Mouse (Mus musculus) hindbrain, embryonic 10.5 days (tissue): ENCODE data around the gene Uspl1. TPM values are rescaled to one million over a fixed set of nuclear protein-coding genes. Genes with fewer than 3 reads are reported as not detected.

Experiments
- DNase-seq: peaks from one replicate; pipeline ENCODE4 v3.0.0-alpha.2; 2017; ENCODE audit warnings: low spot score
- H3K27ac ChIP-seq: fragments of 300-500 bp; sonication (generic); 2 replicates; pipeline ENCODE4 v1.5.1; 2016; ENCODE audit warnings: mild to moderate bottlenecking, moderate library complexity
- H3K27me3 ChIP-seq: fragments of 300-500 bp; sonication (generic); 2 replicates; pipeline ENCODE4 v1.6.1; 2016; ENCODE audit warnings: mild to moderate bottlenecking; ENCODE audit not compliant: poor library complexity, insufficient read depth, severe bottlenecking
- H3K36me3 ChIP-seq: fragments of 300-500 bp; sonication (generic); 2 replicates; pipeline ENCODE4 v1.6.1; 2016; ENCODE audit warnings: mild to moderate bottlenecking, moderate library complexity
- H3K4me1 ChIP-seq: fragments of 300-500 bp; sonication (generic); replicated peaks from 2 replicates; pipeline ENCODE4 v1.6.1; 2016; ENCODE audit warnings: mild to moderate bottlenecking
- H3K4me3 ChIP-seq: fragments of 300-500 bp; sonication (generic); 2 replicates; pipeline ENCODE4 v1.5.1; 2016; ENCODE audit warnings: mild to moderate bottlenecking, moderate library complexity
- H3K9me3 ChIP-seq: fragments of 300-500 bp; sonication (generic); 2 replicates; pipeline ENCODE4 v1.6.1; 2016; ENCODE audit warnings: mild to moderate bottlenecking, moderate library complexity
- WGBS: fragments of 180-500 bp; shearing (Covaris S2); methylation state at CpG from one replicate; pipeline ENCODE4 v1.1.7; 2016; 5-methylcytosine and 5-hydroxymethylcytosine counted together
- polyA plus RNA-seq: library from polyadenylated mRNA; unstranded; fragments of >200 nt; fragmentation: Nextera tagmentation; extraction: Ambion mirVana; gene quantifications from 2 replicates; pipeline ENCODE4 v1.2.1, GENCODE M21; 2016

Gene Uspl1
- polyA plus RNA-seq, 1 experiment from 2014 or later, result 61.6 TPM

- Histone ChIP-seq H3K9me3 (no peaks in the 10 kb centered on the region), H3K27ac (no peak overlapping the region), H3K27me3 (no peaks in the 10 kb centered on the region), H3K4me3 (no peak overlapping the region), H3K36me3 (no peaks in the 10 kb centered on the region), H3K4me1 (peaks cover 17% of the 10 kb centered on the region)
- DNase-seq, result no peak
- WGBS, result 58% methylated on average over 2 of the region's 2 CpGs
These were observed 69.3 kb downstream of the Uspl1 start for GRCm38 (mm10) chr5:149253491-149253890.

DNA sequence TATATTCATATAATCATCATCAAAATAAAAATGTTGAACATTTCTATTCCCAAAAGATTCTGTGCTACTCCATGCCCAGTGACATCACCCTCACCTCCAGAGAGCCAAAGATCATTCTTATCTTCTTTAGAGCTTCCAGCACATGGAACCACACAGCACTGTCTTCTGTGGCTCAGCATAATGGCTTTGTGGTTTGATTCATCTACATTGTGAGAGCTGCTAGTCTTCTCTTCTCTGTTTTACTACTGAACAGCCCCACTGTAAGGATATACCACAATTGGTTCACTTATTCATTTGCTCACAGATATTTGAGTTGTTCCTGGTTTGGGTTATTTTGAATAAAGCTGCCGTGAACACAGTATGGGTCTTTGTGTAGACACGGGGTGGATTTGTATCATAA lies 71.4 kb downstream of the Uspl1 start:
- H3K4me3 ChIP-seq, result no peak overlapping the region
- WGBS, result 89% methylated on average over 2 of the region's 2 CpGs
- no peaks in the 10 kb centered on the region for H3K9me3 ChIP-seq
- no peaks in the 10 kb centered on the region for H3K27me3 ChIP-seq
- H3K4me1 ChIP-seq, result peaks cover 28% of the 10 kb centered on the region
- DNase-seq, result no peak
- no peak overlapping the region for H3K27ac ChIP-seq
- H3K36me3 ChIP-seq, result no peaks in the 10 kb centered on the region

DNA sequence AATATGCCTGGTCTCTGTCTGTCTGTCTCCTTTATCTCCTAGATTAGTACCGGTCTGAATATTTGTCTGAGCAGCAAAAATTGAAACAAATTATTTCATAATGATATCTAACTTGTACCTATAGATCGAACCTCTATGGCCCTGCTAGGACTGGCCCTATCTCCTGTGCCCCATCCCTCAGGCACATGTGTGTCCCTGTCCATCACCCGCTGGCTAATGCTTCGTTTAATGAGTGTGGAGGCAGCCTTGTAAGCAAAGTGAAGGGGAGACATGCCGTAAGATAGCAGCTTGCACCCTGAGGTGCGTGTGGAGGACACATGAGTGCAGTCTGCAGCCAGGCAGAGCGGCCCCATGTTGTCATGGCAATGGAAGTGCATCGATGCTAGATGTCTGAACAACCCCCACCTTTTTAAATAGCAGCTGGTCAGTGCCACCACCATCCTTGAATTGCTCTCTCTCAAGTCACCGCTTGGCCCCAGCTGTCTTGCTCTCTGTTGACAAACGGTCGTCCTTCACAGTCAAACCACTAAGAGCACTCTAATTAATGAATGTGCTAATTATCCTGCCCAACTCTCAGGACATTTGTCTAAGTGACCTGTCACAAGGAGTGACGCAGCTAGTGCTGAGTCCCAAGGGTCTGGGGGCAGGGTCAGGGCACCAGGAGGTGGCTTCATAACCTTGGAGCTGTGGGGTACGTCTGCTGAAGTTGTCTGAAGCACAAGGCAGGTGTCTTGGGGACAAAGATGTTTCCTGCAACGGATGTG lies 73.5 kb downstream of the Uspl1 start:
- Histone ChIP-seq H3K9me3 (no peaks in the 10 kb centered on the region), H3K4me1 (peaks cover 28% of the 10 kb centered on the region), H3K27me3 (no peaks in the 10 kb centered on the region), H3K4me3 (no peak overlapping the region), H3K27ac (peak overlapping the region; percentile 45; the same call in 1 of the 2 replicates), H3K36me3 (no peaks in the 10 kb centered on the region)
- 58% methylated on average over 14 of the region's 14 CpGs for WGBS
- peak; percentile 54 for DNase-seq

GRCm38 (mm10) chr5:149259093-149259492 lies 74.9 kb downstream of the Uspl1 start:
- Histone ChIP-seq H3K27me3 (no peaks in the 10 kb centered on the region), H3K4me1 (peaks cover 28% of the 10 kb centered on the region), H3K27ac (peak overlapping the region; percentile 5), H3K36me3 (no peaks in the 10 kb centered on the region), H3K4me3 (no peak overlapping the region), H3K9me3 (no peaks in the 10 kb centered on the region)
- peak; percentile 39 for DNase-seq
- 42% methylated on average over 16 of the region's 16 CpGs for WGBS

DNA sequence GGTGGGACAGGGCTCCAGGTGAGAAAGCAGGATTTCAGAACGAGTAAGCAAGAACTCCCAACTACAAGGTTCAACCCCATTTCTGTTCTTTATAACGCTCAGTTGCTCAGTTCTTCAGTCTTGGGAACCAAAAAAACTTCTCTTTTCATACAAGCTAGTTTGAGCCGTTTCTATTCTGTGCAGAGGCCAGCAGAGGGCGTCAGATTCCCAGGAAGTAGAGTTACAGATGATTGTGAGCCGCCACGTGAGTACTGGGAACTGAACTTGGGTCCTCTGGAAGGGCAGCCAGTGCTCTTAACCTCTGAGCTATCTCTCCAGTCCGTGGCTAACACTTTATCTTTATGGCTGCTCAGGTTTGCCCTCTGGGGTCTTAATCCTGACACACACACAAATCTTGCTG lies 77.3 kb downstream of the Uspl1 start:
- Histone ChIP-seq H3K27me3 (no peaks in the 10 kb centered on the region), H3K36me3 (no peaks in the 10 kb centered on the region), H3K9me3 (no peaks in the 10 kb centered on the region), H3K4me1 (peaks cover 35% of the 10 kb centered on the region), H3K27ac (no peak overlapping the region), H3K4me3 (no peak overlapping the region)
- WGBS, result 73% methylated on average over 7 of the region's 7 CpGs
- no peak for DNase-seq

GRCm38 (mm10) chr5:149261866-149262265 lies 77.7 kb downstream of the Uspl1 start:
- Histone ChIP-seq H3K4me3 (no peak overlapping the region), H3K9me3 (no peaks in the 10 kb centered on the region), H3K27ac (no peak overlapping the region), H3K36me3 (no peaks in the 10 kb centered on the region), H3K27me3 (no peaks in the 10 kb centered on the region), H3K4me1 (peaks cover 34% of the 10 kb centered on the region)
- DNase-seq, result no peak
- 64% methylated on average over 6 of the region's 6 CpGs for WGBS

DNA sequence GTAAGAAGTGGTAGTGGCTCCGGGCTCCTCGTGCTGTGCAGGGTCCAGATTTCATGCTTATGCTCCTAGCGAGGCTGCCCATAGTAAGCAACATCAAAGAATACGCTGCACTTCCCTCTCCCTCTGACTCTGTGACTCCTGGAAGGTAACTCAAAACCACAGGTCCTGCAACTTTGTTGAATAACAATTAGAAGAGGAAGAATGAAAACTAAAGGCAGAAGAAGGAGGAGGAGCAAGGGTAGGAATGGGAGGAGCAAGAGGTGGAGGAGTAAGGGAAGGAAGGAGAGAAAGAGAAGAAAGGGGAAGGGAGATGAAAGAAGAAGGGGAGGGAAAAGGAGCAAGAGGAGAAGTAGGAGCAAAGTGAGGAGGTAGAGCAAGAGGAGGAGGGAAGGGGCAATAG lies 80.3 kb downstream of the Uspl1 start, which contains the start of gene Alox5ap:
Gene Alox5ap (plus strand): TSS at position 363 of the 400 bp plus-strand sequence.
- peaks cover 9% of the 10 kb centered on the region for H3K4me1 ChIP-seq
- no peaks in the 10 kb centered on the region for H3K9me3 ChIP-seq
- H3K36me3 ChIP-seq, result no peaks in the 10 kb centered on the region
- H3K27me3 ChIP-seq, result no peaks in the 10 kb centered on the region
- DNase-seq, result no peak
- WGBS, result 56% methylated on average over 4 of the region's 4 CpGs
- no peak within 1 kb of the TSS for H3K4me3 ChIP-seq
- no peak within 1 kb of the TSS for H3K27ac ChIP-seq

- H3K27me3 ChIP-seq, result no peaks in the 10 kb centered on the region
- H3K27ac ChIP-seq, result no peak overlapping the region
- H3K9me3 ChIP-seq, result no peaks in the 10 kb centered on the region
- no peak overlapping the region for H3K4me3 ChIP-seq
- 66% methylated on average over 6 of the region's 6 CpGs for WGBS
- DNase-seq, result no peak
- 0 out of 2 replicates have a peak, but pooled peaks cover 8% of the 10 kb centered on the region for H3K4me1 ChIP-seq
- H3K36me3 ChIP-seq, result no peaks in the 10 kb centered on the region
These were observed 80.7 kb downstream of the Uspl1 start for GRCm38 (mm10) chr5:149264878-149265279.

Other genes starting within 250 kb of the Uspl1 start
- gene Gm42791, start 189.2 kb upstream of the Uspl1 start, polyA plus RNA-seq, result 1.6 and 3.8 TPM in 2 replicates
- 1,115 and 1,359 TPM in 2 replicates for gene Hmgb1, start 139 bp downstream of the Uspl1 start, polyA plus RNA-seq
- gene Alox5ap, start 80.4 kb downstream of the Uspl1 start, polyA plus RNA-seq, result 5.1 and 7.5 TPM in 2 replicates
- gene Medag, start 227.4 kb downstream of the Uspl1 start, polyA plus RNA-seq, result 0.37 and 0.61 TPM in 2 replicates